Mouse (Mus musculus) liver, adult 2 months (tissue): ENCODE results near the gene Cpne6. TPM values are rescaled to one million over a fixed set of nuclear protein-coding genes. Genes with fewer than 3 reads are reported as not detected.
A peak's percentile ranks its signal among the peaks of the same experiment; 100 is the strongest.

ENCODE experiments used
- DNase-seq: peaks from one replicate; pipeline ENCODE4 v3.0.0-alpha.2; 2011; ENCODE audit warnings: low read depth, low spot score; ENCODE audit errors: extremely low read depth
- H3K27ac ChIP-seq: fragments of 200-500 bp; replicated peaks from 2 replicates; pipeline ENCODE4 v1.5.1; 2012; ENCODE audit warnings: low read depth, mild to moderate bottlenecking, control low read depth, inconsistent platforms, low read length; ENCODE audit not compliant: insufficient read depth
- H3K27me3 ChIP-seq: fragments of 200-500 bp; 2 replicates; pipeline ENCODE4 v1.6.1; 2012; ENCODE audit warnings: mild to moderate bottlenecking, moderate library complexity, low read length, inconsistent platforms; ENCODE audit not compliant: control insufficient read depth, insufficient read depth
- H3K36me3 ChIP-seq: fragments of 200-500 bp; 2 replicates; pipeline ENCODE4 v1.6.1; 2012; ENCODE audit warnings: low read length, inconsistent platforms; ENCODE audit not compliant: control insufficient read depth, insufficient read depth
- H3K4me1 ChIP-seq: fragments of 200-500 bp; 2 replicates; pipeline ENCODE4 v1.6.1; 2011; ENCODE audit warnings: low read length; ENCODE audit not compliant: control insufficient read depth, insufficient read depth
- H3K4me3 ChIP-seq: fragments of 200-500 bp; 2 replicates; pipeline ENCODE4 v1.5.1; 2011; ENCODE audit warnings: low read depth, mild to moderate bottlenecking, control low read depth, low read length, moderate library complexity; ENCODE audit not compliant: insufficient read depth
- H3K79me2 ChIP-seq: fragments of 200-500 bp; 2 replicates; pipeline ENCODE4 v1.6.1; 2012; ENCODE audit warnings: inconsistent platforms, mild to moderate bottlenecking, low read length, moderate library complexity; ENCODE audit not compliant: control insufficient read depth, insufficient read depth
- H3K9ac ChIP-seq: fragments of 200-500 bp; 2 replicates; pipeline ENCODE4 v1.6.1; 2012; ENCODE audit warnings: low read depth, mild to moderate bottlenecking, control low read depth, inconsistent platforms, low read length
- CTCF ChIP-seq: fragments of 200-500 bp; IDR thresholded peaks from 2 replicates; pipeline ENCODE4 v1.5.1; 2011; ENCODE audit warnings: low read depth, low read length, control low read depth
- POLR2A ChIP-seq: fragments of 200-500 bp; IDR thresholded peaks from 2 replicates; pipeline ENCODE4 v1.6.1; 2011; ENCODE audit warnings: low read length, control low read depth; ENCODE audit not compliant: insufficient read depth; ENCODE audit errors: extremely low read depth
- WGBS: fragments of 180-500 bp; shearing (Covaris S2); methylation state at CpG from one replicate; pipeline ENCODE4 v1.1.7; 2018; 5-methylcytosine and 5-hydroxymethylcytosine counted together
- polyA plus RNA-seq: library from polyadenylated mRNA; depleted of rRNA; stranded (reverse); fragments of >200 nt; gene quantifications from 2 replicates; pipeline ENCODE4 v1.2.3, GENCODE M21; 2012
- total RNA-seq: library from RNA; depleted of rRNA; stranded (reverse); fragments of >200 nt; gene quantifications from 2 replicates; pipeline ENCODE4 v1.2.3, GENCODE M21; 2014

The Cpne6 gene
- total and polyA plus RNA-seq, 2 experiments = not detected

GRCm38 (mm10) chr14:55469821-55470220 is 40.4 kb upstream of the Cpne6 start:
- Histone ChIP-seq H3K27me3 (no peaks in the 10 kb centered on the region), H3K79me2 (no peaks in the 10 kb centered on the region), H3K4me3 (no peak overlapping the region), H3K4me1 (peaks cover 23% of the 10 kb centered on the region), H3K9ac (no peak overlapping the region), H3K36me3 (no peaks in the 10 kb centered on the region), H3K27ac (peak overlapping the region; percentile 92)
- DNase-seq = peak; percentile 77
- WGBS = 43% methylated on average over 6 of the region's 6 CpGs
- TF ChIP-seq CTCF = no peak
- TF ChIP-seq POLR2A = no peak

DNA sequence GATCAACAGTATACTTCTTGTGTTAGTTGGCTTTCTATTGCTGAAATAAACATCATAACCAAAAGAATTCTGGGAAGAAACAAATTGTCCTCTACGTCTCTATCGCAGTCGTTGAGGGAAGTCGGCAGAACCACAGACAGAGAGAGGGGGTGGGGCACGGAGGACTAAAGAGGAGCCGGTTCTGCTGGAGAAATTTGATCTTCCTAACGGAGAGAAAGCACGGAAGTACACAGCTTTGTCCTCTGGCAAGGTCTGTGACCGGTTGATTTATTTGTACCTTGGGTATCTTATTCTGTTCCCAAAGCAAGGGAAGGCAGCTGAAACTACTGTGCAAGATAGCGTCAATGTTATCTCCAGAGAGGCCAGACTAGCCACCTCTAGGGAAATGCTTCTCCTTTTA is 39.4 kb upstream of the Cpne6 start:
- Histone ChIP-seq H3K36me3 (no peaks in the 10 kb centered on the region), H3K79me2 (no peaks in the 10 kb centered on the region), H3K27ac (no peak overlapping the region), H3K27me3 (no peaks in the 10 kb centered on the region), H3K4me1 (peaks cover 23% of the 10 kb centered on the region), H3K4me3 (no peak overlapping the region), H3K9ac (no peak overlapping the region)
- WGBS = 26% methylated on average over 10 of the region's 10 CpGs
- TF ChIP-seq POLR2A = no peak
- DNase-seq = no peak

DNA sequence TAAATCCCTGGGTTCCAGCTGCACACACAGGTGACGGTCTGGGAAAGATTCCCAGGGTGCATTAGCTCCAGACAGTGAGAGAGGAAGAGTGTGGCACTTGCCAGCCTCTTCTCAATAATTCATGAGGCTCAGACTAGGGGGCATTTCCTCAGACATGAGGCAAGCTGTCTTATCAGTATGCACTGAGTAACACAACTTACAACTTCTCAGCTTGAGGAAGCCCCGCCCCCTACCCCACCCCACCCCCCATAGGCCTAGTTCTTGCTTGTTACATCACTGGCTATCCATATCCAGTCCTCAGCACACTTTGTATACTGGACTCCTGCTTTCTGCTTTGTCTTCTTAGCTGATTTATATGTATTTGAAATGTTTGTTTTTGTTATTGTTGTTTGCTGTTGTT is 34.6 kb upstream of the Cpne6 start:
- H3K4me1 ChIP-seq = peaks cover 7% of the 10 kb centered on the region; the same call in 1 of the 2 replicates
- TF ChIP-seq POLR2A = no peak
- no peak for TF ChIP-seq CTCF
- no peak overlapping the region for H3K4me3 ChIP-seq
- no peak overlapping the region for H3K27ac ChIP-seq
- 66% methylated on average over 2 of the region's 2 CpGs for WGBS
- no peak overlapping the region for H3K9ac ChIP-seq
- no peaks in the 10 kb centered on the region for H3K27me3 ChIP-seq
- no peak for DNase-seq
- H3K36me3 ChIP-seq = peaks cover 5% of the 10 kb centered on the region
- peaks cover 5% of the 10 kb centered on the region; the same call in 1 of the 2 replicates for H3K79me2 ChIP-seq

GRCm38 (mm10) chr14:55477421-55477820 is 32.8 kb upstream of the Cpne6 start:
- WGBS = 97% methylated on average over 1 of the region's 1 CpGs
- H3K4me3 ChIP-seq = no peak overlapping the region
- no peaks in the 10 kb centered on the region for H3K27me3 ChIP-seq
- peaks cover 12% of the 10 kb centered on the region for H3K4me1 ChIP-seq
- H3K9ac ChIP-seq = no peak overlapping the region
- peaks cover 13% of the 10 kb centered on the region for H3K36me3 ChIP-seq
- TF ChIP-seq POLR2A = no peak
- TF ChIP-seq CTCF = no peak
- H3K27ac ChIP-seq = no peak overlapping the region
- H3K79me2 ChIP-seq = peaks cover 5% of the 10 kb centered on the region; the same call in 1 of the 2 replicates
- DNase-seq = no peak

DNA sequence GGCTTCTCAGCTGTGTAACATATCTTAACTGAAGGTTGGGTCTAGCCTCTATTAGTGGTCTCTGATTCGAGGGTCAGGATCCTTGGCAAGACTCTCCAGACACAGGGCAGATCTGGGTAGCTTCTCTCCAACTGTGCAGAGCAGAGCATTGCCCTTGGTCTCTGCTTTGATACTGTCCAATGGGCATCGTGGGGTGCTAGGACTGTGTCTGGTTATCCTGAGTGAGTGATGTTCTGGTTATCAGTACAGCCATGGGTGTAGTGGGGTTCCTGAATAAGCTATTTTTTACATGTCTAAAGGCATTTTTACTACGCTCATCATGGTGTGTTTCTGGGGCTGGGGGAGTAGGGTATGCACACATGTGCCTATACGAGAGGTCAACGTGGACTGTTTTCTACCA is 32.4 kb upstream of the Cpne6 start:
- Histone ChIP-seq H3K27ac (no peak overlapping the region), H3K4me1 (peaks cover 12% of the 10 kb centered on the region), H3K9ac (no peak overlapping the region), H3K79me2 (peaks cover 5% of the 10 kb centered on the region; the same call in 1 of the 2 replicates), H3K4me3 (no peak overlapping the region), H3K27me3 (no peaks in the 10 kb centered on the region), H3K36me3 (peaks cover 13% of the 10 kb centered on the region)
- no peak for DNase-seq
- TF ChIP-seq POLR2A (no peak), CTCF (no peak)
- 89% methylated on average over 5 of the region's 5 CpGs for WGBS

GRCm38 (mm10) chr14:55478651-55479599 is 31.3 kb upstream of the Cpne6 start, which contains the start of gene Dhrs4:
TSS of gene Dhrs4 (plus strand) at chr14:55478758.
- DNase-seq = peak; percentile 92
- Histone ChIP-seq H3K27ac (peak within 1 kb of the TSS; percentile 92), H3K79me2 (peaks cover 5% of the 10 kb centered on the region; the same call in 1 of the 2 replicates), H3K9ac (peak within 1 kb of the TSS; percentile 59), H3K4me3 (peak within 1 kb of the TSS; percentile 61), H3K36me3 (peaks cover 16% of the 10 kb centered on the region), H3K27me3 (no peaks in the 10 kb centered on the region), H3K4me1 (peaks cover 12% of the 10 kb centered on the region)
- TF ChIP-seq CTCF (peak; percentile 82), POLR2A (peak; percentile 83)
- WGBS = under 1% methylated on average over 38 of the region's 38 CpGs
